Mouse (Mus musculus): ENCODE data around the gene Mpz. TPM values are rescaled to one million over a fixed set of nuclear protein-coding genes. Genes with fewer than 3 reads are reported as not detected.

Gene Mpz
- polyA plus RNA-seq, 1 experiment: 3.5 TPM

DNA sequence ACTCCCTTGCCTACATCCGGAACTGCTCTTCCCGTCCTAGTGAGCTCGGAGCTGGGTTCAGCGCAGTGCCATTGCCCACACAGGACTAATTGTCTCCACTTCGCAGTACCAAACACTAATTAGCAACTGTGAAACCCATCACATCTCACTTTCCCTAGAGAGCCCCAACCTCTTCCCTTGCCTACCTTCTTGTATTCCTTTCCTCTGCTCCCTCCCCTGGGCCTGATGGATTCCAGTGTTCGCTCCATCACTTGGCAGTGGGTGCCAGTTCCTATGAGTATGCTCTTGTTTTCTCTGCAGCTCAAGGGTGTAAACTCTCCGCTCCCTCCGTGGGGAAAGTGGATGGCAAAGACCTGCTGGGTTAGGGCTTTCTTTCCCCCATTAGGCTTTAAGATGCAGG lies 35.1 kb downstream of the Mpz start:
- Histone ChIP-seq H3K4me1 (ENCODE audit: control insufficient read depth, insufficient read depth, low read length) (peaks cover 2% of the 10 kb centered on the region), H3K27ac (ENCODE audit: insufficient read depth, low read depth, low read length) (no peak overlapping the region), H3K36me3 (ENCODE audit: control insufficient read depth, insufficient read depth, low read length) (no peaks in the 10 kb centered on the region), H3K27me3 (replicated peaks; ENCODE audit: control insufficient read depth, insufficient read depth, low read length) (no peaks in the 10 kb centered on the region), H3K4me3 (ENCODE audit: insufficient read depth, low read depth, low read length) (no peak overlapping the region)
- no peak for DNase-seq
- TF ChIP-seq POLR2A (IDR thresholded peaks at IDR 0.05; ENCODE audit: low read depth, low read length) (no peak), CTCF (conservative IDR thresholded peaks at IDR 0.05; ENCODE audit: insufficient read depth, insufficient read length, low read depth, low read length) (no peak)
- WGBS: 80% methylated on average over 8 of the region's 8 CpGs

DNA sequence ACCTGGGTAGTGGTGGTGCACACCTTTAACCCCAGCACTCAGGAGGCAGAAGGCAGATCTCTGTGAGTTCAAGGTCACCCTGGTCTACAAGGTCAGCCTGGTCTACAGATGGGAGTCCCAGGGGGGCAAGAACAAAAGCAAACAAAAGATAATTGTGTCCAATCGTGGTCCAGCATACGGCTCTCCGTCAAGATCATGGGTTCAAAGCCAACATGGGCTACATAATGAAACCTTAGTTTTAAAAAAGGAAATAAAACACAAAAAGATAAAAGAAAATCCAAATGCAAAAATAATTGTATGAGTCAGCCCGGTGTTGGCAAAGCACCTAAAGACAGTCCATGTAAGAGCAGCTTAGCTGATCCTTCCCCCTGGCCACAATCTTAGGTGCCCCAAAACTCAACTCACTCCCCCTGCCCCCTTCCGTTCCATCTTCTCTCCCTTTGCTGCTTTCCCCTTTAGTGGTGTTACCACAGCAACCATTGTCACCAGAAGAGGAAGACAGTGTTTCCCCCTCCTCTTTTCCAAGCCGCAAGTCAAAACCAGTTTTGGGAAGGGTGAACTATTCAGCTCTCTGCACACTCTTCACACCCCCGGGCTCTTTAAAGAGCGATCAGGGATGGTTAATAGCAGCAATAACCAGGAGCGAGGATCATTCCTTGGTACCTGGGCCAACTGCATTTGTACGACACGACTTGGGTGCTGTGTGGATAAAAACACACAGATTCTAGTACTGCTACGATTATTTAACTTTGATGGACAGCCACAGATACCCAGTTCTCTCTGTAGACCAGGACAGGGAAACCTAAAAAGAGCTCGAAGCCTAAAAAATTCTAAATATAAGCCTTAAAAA lies 37.6 kb downstream of the Mpz start:
- no peaks in the 10 kb centered on the region for H3K36me3 ChIP-seq (ENCODE audit: control insufficient read depth, insufficient read depth, low read length)
- TF ChIP-seq CTCF (conservative IDR thresholded peaks at IDR 0.05; ENCODE audit: insufficient read depth, insufficient read length, low read depth, low read length) (no peak), POLR2A (IDR thresholded peaks at IDR 0.05; ENCODE audit: low read depth, low read length) (no peak)
- H3K27me3 ChIP-seq (replicated peaks; ENCODE audit: control insufficient read depth, insufficient read depth, low read length): no peaks in the 10 kb centered on the region
- 74% methylated on average over 13 of the region's 13 CpGs for WGBS
- H3K4me1 ChIP-seq (ENCODE audit: control insufficient read depth, insufficient read depth, low read length): peaks cover 2% of the 10 kb centered on the region
- DNase-seq: no peak
- H3K27ac ChIP-seq (ENCODE audit: insufficient read depth, low read depth, low read length): no peak overlapping the region
- H3K4me3 ChIP-seq (ENCODE audit: insufficient read depth, low read depth, low read length): no peak overlapping the region

- DNase-seq: no peak
- Histone ChIP-seq H3K27me3 (replicated peaks; ENCODE audit: control insufficient read depth, insufficient read depth, low read length) (no peaks in the 10 kb centered on the region), H3K27ac (ENCODE audit: insufficient read depth, low read depth, low read length) (no peak overlapping the region), H3K36me3 (ENCODE audit: control insufficient read depth, insufficient read depth, low read length) (no peaks in the 10 kb centered on the region), H3K4me1 (ENCODE audit: control insufficient read depth, insufficient read depth, low read length) (peaks cover 2% of the 10 kb centered on the region), H3K4me3 (ENCODE audit: insufficient read depth, low read depth, low read length) (no peak overlapping the region)
- 41% methylated on average over 8 of the region's 8 CpGs for WGBS
- TF ChIP-seq POLR2A (IDR thresholded peaks at IDR 0.05; ENCODE audit: low read depth, low read length) (no peak), CTCF (conservative IDR thresholded peaks at IDR 0.05; ENCODE audit: insufficient read depth, insufficient read length, low read depth, low read length) (no peak)
Observed at GRCm38 (mm10) chr1:171189046-171189445, 38.5 kb downstream of the Mpz start.

GRCm38 (mm10) chr1:171189476-171190114 lies 39.1 kb downstream of the Mpz start:
- 68% methylated on average over 14 of the region's 14 CpGs for WGBS
- Histone ChIP-seq H3K27ac (ENCODE audit: insufficient read depth, low read depth, low read length) (no peak overlapping the region), H3K4me1 (ENCODE audit: control insufficient read depth, insufficient read depth, low read length) (peaks cover 2% of the 10 kb centered on the region; the same call in 1 of the 2 replicates), H3K36me3 (ENCODE audit: control insufficient read depth, insufficient read depth, low read length) (no peaks in the 10 kb centered on the region), H3K27me3 (replicated peaks; ENCODE audit: control insufficient read depth, insufficient read depth, low read length) (no peaks in the 10 kb centered on the region), H3K4me3 (ENCODE audit: insufficient read depth, low read depth, low read length) (no peak overlapping the region)
- TF ChIP-seq CTCF (conservative IDR thresholded peaks at IDR 0.05; ENCODE audit: insufficient read depth, insufficient read length, low read depth, low read length) (no peak), POLR2A (IDR thresholded peaks at IDR 0.05; ENCODE audit: low read depth, low read length) (no peak)
- no peak for DNase-seq

GRCm38 (mm10) chr1:171190832-171191231 lies 40.3 kb downstream of the Mpz start:
- no peak overlapping the region for H3K27ac ChIP-seq (ENCODE audit: insufficient read depth, low read depth, low read length)
- WGBS: 97% methylated on average over 9 of the region's 9 CpGs
- H3K4me1 ChIP-seq (ENCODE audit: control insufficient read depth, insufficient read depth, low read length): peaks cover 2% of the 10 kb centered on the region; the same call in 1 of the 2 replicates
- H3K27me3 ChIP-seq (replicated peaks; ENCODE audit: control insufficient read depth, insufficient read depth, low read length): 0 out of 2 replicates have a peak, but pooled peaks cover under 1% of the 10 kb centered on the region
- no peak for DNase-seq
- H3K36me3 ChIP-seq (ENCODE audit: control insufficient read depth, insufficient read depth, low read length): no peaks in the 10 kb centered on the region
- no peak overlapping the region for H3K4me3 ChIP-seq (ENCODE audit: insufficient read depth, low read depth, low read length)
- TF ChIP-seq CTCF (conservative IDR thresholded peaks at IDR 0.05; ENCODE audit: insufficient read depth, insufficient read length, low read depth, low read length) (no peak), POLR2A (IDR thresholded peaks at IDR 0.05; ENCODE audit: low read depth, low read length) (no peak)

GRCm38 (mm10) chr1:171192283-171192682 lies 41.8 kb downstream of the Mpz start:
- no peaks in the 10 kb centered on the region for H3K36me3 ChIP-seq (ENCODE audit: control insufficient read depth, insufficient read depth, low read length)
- H3K4me1 ChIP-seq (ENCODE audit: control insufficient read depth, insufficient read depth, low read length): peaks cover 2% of the 10 kb centered on the region; the same call in 1 of the 2 replicates
- no peak for DNase-seq
- 0 out of 2 replicates have a peak, but pooled peaks cover 3% of the 10 kb centered on the region for H3K27me3 ChIP-seq (replicated peaks; ENCODE audit: control insufficient read depth, insufficient read depth, low read length)
- WGBS: 55% methylated on average over 10 of the region's 10 CpGs
- no peak overlapping the region for H3K27ac ChIP-seq (ENCODE audit: insufficient read depth, low read depth, low read length)
- no peak overlapping the region for H3K4me3 ChIP-seq (ENCODE audit: insufficient read depth, low read depth, low read length)
- TF ChIP-seq POLR2A (IDR thresholded peaks at IDR 0.05; ENCODE audit: low read depth, low read length) (no peak), CTCF (conservative IDR thresholded peaks at IDR 0.05; ENCODE audit: insufficient read depth, insufficient read length, low read depth, low read length) (no peak)

All from kidney, adult 2 months (tissue).